Mouse (Mus musculus): ENCODE data around the gene Trpm8.

GRCm38 (mm10) chr1:88429413-88429812 is 152.0 kb downstream of the Trpm8 start:
- TF ChIP-seq TAL1 (IDR thresholded peaks at IDR 0.05; ENCODE audit: low read length) (no peak), GATA1 (IDR thresholded peaks at IDR 0.05; ENCODE audit: low read length) (no peak)
